Mouse (Mus musculus) layer of hippocampus, adult 8-10 months (tissue): ENCODE data around the gene Mblac2. TPM values are rescaled to one million over a fixed set of nuclear protein-coding genes. Genes with fewer than 3 reads are reported as not detected.
A peak's percentile ranks its signal among the peaks of the same experiment; 100 is the strongest.
"Not testable (repeated sequence)": the region's sequence is repeated elsewhere in the genome, so short reads cannot be mapped to it uniquely, and the experiment has no call there.

Experiments used
- DNase-seq, 2 experiments: peaks; one replicate each; pipeline ENCODE4 v3.0.0; 2022; ENCODE audit warnings: low spot score in 2 of 2
- total RNA-seq, 4 experiments: library from RNA; stranded (reverse); gene quantifications; 2 replicates each; pipeline ENCODE4 v1.2.4; 2022

The Mblac2 gene
- total RNA-seq = 10 to 100 TPM; 18.3 to 22.2 (median 19.0) TPM

DNA sequence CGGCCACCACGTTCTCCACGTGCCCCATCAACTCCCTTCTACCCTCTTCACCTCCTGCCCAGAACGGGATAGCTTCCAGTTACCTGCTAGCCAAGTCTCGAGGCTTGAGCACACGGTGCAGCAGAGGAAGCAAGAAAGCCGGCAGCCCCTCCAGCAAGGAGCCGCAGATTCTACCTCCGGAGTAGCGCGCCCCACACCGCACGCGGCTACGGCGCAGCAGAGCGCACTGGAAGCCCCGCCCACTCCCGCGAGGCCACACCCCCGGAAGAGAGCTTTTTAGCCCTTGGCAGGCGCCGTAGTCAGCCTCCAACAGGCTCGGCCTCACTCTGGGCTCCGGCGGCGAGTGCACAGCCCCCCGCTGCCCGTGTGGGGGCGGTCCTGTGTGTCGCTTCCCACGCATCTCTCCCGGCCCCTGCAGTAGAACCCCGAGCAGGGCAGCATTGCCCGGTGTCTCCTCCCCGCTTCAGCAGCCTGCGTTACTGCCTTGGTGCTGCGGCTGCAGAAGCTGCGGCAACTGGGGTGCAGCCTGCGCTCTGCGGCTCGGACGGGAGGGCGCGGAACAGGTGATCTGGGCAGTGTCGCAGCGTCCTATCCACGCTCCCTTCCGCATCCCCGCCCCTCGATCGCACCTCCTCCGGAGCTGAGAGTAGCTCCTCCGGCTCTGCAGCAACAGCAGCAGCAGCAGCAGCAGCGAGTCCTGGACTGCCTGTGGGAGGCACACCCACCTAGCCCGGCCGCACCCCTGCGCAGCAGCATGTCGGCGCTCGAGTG, at the start of gene Mblac2, which contains the start of gene Polr3g:
Gene Mblac2, plus strand, starts transcription at position 567 of the 771 bp plus-strand sequence.
Gene Polr3g, minus strand, starts transcription at position 239 of the 771 bp plus-strand sequence.
- DNase-seq = peak; percentile 90 to 93

- no peak for DNase-seq
These were observed 47.4 kb upstream of the Mblac2 start for GRCm38 (mm10) chr13:81663566-81664330.

DNA sequence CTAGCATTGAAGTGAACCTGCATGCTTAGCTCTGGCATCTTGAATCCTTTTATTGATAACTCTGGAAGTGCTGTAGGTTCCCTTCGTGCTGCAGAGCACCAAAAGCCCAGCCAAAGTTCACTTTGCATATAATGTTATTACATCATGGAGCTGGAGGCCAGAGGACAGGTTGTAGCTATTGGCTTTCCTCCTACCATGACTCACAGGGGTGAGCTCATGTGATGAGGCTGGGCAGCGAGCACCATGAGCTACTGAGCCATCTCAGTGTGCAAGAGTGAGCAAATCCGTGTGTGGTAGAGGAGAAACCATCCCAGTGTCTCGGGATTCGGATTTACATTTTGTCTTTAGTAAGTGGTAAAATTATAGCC, 46.8 kb upstream of the Mblac2 start:
- no peak for DNase-seq

- DNase-seq = no peak
These were observed 43.4 kb upstream of the Mblac2 start for GRCm38 (mm10) chr13:81667713-81668112.

DNA sequence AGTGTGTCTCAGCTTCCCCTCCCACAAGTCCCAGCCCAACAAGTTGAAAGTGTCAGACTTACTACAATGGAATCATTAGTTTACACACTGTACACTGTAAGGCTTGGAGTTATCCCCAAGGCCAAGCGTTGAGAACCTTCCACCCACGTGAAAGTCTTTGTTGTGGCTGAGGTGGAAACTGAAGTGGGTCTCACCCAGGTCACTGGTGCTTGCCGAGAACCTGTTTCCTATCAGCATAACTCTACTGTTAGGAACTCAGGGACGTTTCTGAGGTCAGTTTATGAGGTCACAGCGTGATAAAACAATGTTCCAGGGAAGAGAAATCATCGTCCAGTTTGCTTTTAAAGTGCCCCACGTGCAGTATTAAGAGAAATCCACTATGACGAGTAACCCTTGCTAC, 35.8 kb upstream of the Mblac2 start:
- DNase-seq = no peak

- no peak for DNase-seq
These were observed 28.0 kb upstream of the Mblac2 start for GRCm38 (mm10) chr13:81683107-81683506.

DNA sequence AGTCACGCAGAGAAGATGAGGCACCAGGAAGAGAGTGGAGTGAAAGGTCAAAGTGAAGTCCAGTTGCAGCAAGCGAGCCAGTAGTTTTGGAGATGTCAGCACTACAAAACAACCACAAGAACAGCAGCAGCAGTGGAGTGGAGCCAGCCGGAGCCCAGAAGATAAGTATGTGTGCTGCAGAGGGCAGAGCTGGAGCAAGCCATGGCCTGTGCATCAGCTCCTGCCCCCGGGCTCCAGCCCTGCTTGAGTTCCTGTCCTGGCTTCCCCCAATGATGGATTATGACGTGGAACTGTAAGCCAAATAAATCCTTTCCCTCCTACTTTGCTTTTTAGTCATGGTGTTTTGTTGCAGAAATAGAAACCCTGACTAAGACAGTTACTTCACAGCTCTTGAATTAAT, 26.9 kb upstream of the Mblac2 start:
- no peak for DNase-seq

DNA sequence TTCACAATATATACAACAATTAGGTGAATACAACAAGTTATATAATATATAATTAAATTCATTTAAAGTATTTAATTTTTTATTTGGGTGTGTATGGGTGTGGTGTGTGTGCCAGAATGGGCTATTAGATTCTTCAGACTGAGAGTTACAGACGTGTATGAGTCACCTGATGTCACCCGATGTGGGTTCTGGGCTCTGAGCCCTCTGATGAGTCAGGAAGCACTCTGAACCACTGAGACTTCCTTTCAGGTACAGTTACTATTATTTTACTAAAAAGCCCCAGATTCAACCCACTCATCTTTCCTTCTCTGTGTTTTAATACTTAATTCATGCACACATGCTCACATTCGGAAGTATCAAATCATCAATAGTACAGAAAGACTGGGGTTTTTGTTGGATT, 26.3 kb upstream of the Mblac2 start:
- no peak for DNase-seq

DNA sequence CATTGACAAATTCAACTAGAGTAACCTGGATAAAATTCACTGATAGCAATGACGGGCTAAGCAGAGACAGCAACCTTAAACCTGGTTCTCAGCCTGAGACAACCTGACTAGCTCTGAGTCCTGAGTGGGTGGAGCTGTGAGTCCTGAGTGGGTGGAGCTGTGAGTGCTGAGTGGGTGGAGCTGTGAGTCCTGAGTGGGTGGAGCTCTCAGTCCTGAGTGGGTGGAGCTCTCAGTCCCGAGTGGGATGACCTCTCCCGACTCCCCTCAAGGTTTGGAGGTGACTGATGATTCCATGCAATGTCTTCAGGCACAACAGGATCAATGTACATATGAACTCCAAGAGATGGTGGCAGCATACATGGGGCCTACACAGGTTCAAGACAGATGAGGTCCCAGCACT, 21.6 kb upstream of the Mblac2 start:
- DNase-seq = no peak

GRCm38 (mm10) chr13:81690477-81690876, 20.7 kb upstream of the Mblac2 start:
- no peak for DNase-seq

GRCm38 (mm10) chr13:81691606-81692005, 19.5 kb upstream of the Mblac2 start:
- peak; percentile 23 to 37 for DNase-seq

- no peak for DNase-seq
These were observed 16.7 kb upstream of the Mblac2 start for GRCm38 (mm10) chr13:81694446-81694845.

- DNase-seq = no peak
These were observed 8.0 kb upstream of the Mblac2 start for GRCm38 (mm10) chr13:81703148-81703547.

- DNase-seq = no peak
These were observed 7.5 kb upstream of the Mblac2 start for GRCm38 (mm10) chr13:81703621-81704020.

DNA sequence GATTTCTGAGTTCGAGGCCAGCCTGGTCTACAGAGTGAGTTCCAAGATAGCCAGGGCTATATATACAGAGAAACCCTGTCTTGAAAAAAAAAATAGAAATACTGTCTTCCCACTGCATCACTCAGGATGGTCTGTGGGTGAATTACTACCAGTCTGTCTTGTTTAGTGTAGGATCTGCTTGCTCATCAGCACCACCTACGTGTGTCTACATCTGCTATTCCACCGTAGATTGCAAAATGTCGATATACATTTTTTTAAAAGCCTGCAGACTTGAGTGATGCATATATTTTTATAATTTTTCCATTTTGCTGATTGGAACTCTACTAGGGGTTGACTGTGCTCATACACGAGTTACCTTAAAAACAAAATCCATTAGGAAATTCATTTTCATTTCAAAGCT, 4.8 kb upstream of the Mblac2 start:
- DNase-seq = no peak

- no peak for DNase-seq
These were observed 1.3 kb upstream of the Mblac2 start for GRCm38 (mm10) chr13:81709805-81710204.

DNA sequence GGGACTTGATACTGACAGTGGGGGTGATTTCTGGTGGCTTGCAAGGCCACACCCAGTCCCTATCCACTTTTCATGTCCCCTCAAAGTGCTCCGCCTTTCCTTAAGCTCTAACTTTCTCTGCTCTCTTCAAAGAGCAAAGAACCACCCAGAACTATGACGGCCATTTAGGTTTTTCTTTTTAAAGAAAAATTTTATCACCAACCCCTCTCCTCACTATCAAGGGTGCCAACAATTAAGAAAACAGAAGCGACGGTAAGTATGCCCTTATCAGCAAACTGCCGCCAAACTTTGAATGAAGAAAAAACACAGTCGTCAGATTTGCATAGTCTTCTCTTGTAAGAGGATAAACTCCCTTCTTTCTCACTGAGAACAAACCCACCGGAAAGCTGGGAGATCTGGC, 875 bp upstream of the Mblac2 start:
- no peak for DNase-seq

GRCm38 (mm10) chr13:81711546-81712371, 618 bp downstream of the Mblac2 start:
- DNase-seq = peak in 1 of 2 experiments; percentile 21

DNA sequence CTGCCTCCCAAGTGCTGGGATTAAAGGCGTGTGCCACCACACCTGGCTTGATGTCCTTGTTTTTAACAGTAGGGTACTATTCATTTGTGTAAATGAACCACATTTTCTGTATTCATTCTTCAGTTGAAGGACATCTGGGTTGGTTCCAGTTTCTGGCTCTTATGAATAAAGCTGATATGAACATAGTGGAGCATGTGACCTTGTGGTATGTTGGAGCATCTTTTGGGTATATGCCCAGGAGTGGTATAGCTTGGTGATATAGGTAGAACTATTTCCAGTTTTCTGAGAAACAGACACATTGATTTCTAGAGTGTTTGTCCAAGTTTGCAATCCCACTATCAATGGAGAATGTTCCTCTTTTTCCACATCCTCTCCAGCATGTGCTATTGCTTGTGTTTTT, 2.8 kb downstream of the Mblac2 start:
- DNase-seq = no peak

GRCm38 (mm10) chr13:81728141-81728540, 17.0 kb downstream of the Mblac2 start:
- not testable (repeated sequence) for DNase-seq

- DNase-seq = no peak
These were observed 18.0 kb downstream of the Mblac2 start for GRCm38 (mm10) chr13:81729102-81729501.

GRCm38 (mm10) chr13:81730362-81730761, 19.2 kb downstream of the Mblac2 start:
- no peak for DNase-seq
